Mouse (Mus musculus) heart, adult 2 months (tissue): Measurements from ENCODE around the gene Ltbr. TPM values are rescaled to one million over a fixed set of nuclear protein-coding genes. Genes with fewer than 3 reads are reported as not detected.

Experiments used
- DNase-seq, 2 experiments: peaks; one replicate each; pipeline ENCODE4 v3.0.0; 2021
- H3K27ac ChIP-seq: fragments of 200-600 bp; 2 replicates; pipeline ENCODE4 v1.8.1; 2022
- H3K27me3 ChIP-seq: fragments of 200-500 bp; 2 replicates; pipeline ENCODE4 v1.6.1; 2012; ENCODE audit warnings: mild to moderate bottlenecking, low read length, inconsistent platforms, mixed read lengths; ENCODE audit not compliant: control insufficient read depth, insufficient read depth
- H3K36me3 ChIP-seq: fragments of 200-500 bp; 2 replicates; pipeline ENCODE4 v1.6.1; 2012; ENCODE audit warnings: low read length, inconsistent platforms; ENCODE audit not compliant: control insufficient read depth, insufficient read depth
- H3K4me1 ChIP-seq: fragments of 200-500 bp; 2 replicates; pipeline ENCODE4 v1.6.1; 2011; ENCODE audit warnings: low read length; ENCODE audit not compliant: control insufficient read depth, insufficient read depth
- H3K4me3 ChIP-seq: fragments of 200-600 bp; 2 replicates; pipeline ENCODE4 v1.8.1; 2022
- H3K79me2 ChIP-seq: fragments of 200-500 bp; replicated peaks from 2 replicates; pipeline ENCODE4 v1.6.1; 2012; ENCODE audit warnings: mild to moderate bottlenecking, inconsistent platforms, low read length, moderate library complexity, mixed read lengths; ENCODE audit not compliant: control insufficient read depth, insufficient read depth
- H3K9ac ChIP-seq: fragments of 200-500 bp; 2 replicates; pipeline ENCODE4 v1.6.1; 2012; ENCODE audit warnings: low read depth, mild to moderate bottlenecking, control low read depth, inconsistent platforms, low read length, mixed read lengths
- CTCF ChIP-seq: fragments of 200-600 bp; IDR thresholded peaks from 2 replicates; pipeline ENCODE4 v1.8.1; 2022; ENCODE audit warnings: antibody characterized with exemption, mild to moderate bottlenecking, moderate library complexity
- EP300 ChIP-seq: fragments of 200-500 bp; IDR thresholded peaks from 2 replicates; pipeline ENCODE4 v1.6.1; 2011; ENCODE audit warnings: low read depth, low read length, control low read depth; ENCODE audit not compliant: insufficient read depth
- POLR2A ChIP-seq: fragments of 200-500 bp; IDR thresholded peaks from 2 replicates; pipeline ENCODE4 v1.6.1; 2011; ENCODE audit warnings: mild to moderate bottlenecking, low read depth, low read length, control low read depth; ENCODE audit not compliant: insufficient read depth
- WGBS: fragments of 180-500 bp; shearing (Covaris S2); methylation state at CpG from one replicate; pipeline ENCODE4 v1.1.7; 2018; 5-methylcytosine and 5-hydroxymethylcytosine counted together
- intact Hi-C: fragments of 180-260 bp; cut with DNase I; formaldehyde crosslinking; loops from one replicate; pipeline ENCODE4 v1.15.1; 2025
- polyA plus RNA-seq: library from polyadenylated mRNA; depleted of rRNA; stranded (reverse); fragments of >200 nt; gene quantifications from 2 replicates; pipeline ENCODE4 v1.2.3, GENCODE M21; 2012
- total RNA-seq, 2 experiments: library from RNA; stranded (reverse); gene quantifications; 2 replicates each; pipeline ENCODE4 v1.2.3; 2021

The Ltbr gene
- total and polyA plus RNA-seq, 3 experiments: 28.2 to 36.5 (median 28.8) TPM

GRCm38 (mm10) chr6:125314746-125315145, 1.1 kb upstream of the Ltbr start:
- no peaks in the 10 kb centered on the region for H3K27me3 ChIP-seq
- 85% methylated on average over 6 of the region's 6 CpGs for WGBS
- H3K27ac ChIP-seq: no peak overlapping the region; the same call in 1 of the 2 replicates
- H3K79me2 ChIP-seq: no peaks in the 10 kb centered on the region
- H3K4me1 ChIP-seq: peaks cover 9% of the 10 kb centered on the region
- H3K36me3 ChIP-seq: peaks cover 8% of the 10 kb centered on the region
- no peak overlapping the region for H3K4me3 ChIP-seq
- no peak for TF ChIP-seq POLR2A
- TF ChIP-seq EP300: no peak
- TF ChIP-seq CTCF: no peak
- intact Hi-C loops: loop anchor here (1.0 kb wide), 1 partner anchor 14 kb away; no protein-coding TSS in a partner anchor
- H3K9ac ChIP-seq: no peak overlapping the region
- DNase-seq: peak in 1 of 2 experiments; percentile 17

- Histone ChIP-seq H3K79me2 (no peaks in the 10 kb centered on the region), H3K36me3 (peaks cover 8% of the 10 kb centered on the region), H3K9ac (peak overlapping the region; percentile 85), H3K27me3 (no peaks in the 10 kb centered on the region), H3K27ac (peak overlapping the region; percentile 95), H3K4me3 (peak overlapping the region; percentile 88), H3K4me1 (peaks cover 9% of the 10 kb centered on the region)
- TF ChIP-seq POLR2A (no peak), EP300 (no peak), CTCF (no peak)
- intact Hi-C loops: loop anchor here (1.0 kb wide), 1 partner anchor 14 kb away; no protein-coding TSS in a partner anchor
- WGBS: 27% methylated on average over 7 of the region's 7 CpGs
- no peak for DNase-seq
Observed at GRCm38 (mm10) chr6:125314231-125314563, 512 bp upstream of the Ltbr start.

GRCm38 (mm10) chr6:125312581-125313355, 917 bp downstream of the Ltbr start:
- Histone ChIP-seq H3K9ac (peak overlapping the region; percentile 87), H3K79me2 (no peaks in the 10 kb centered on the region), H3K4me3 (peak overlapping the region; percentile 88), H3K27ac (peak overlapping the region; percentile 95), H3K27me3 (no peaks in the 10 kb centered on the region), H3K4me1 (peaks cover 9% of the 10 kb centered on the region), H3K36me3 (peaks cover 8% of the 10 kb centered on the region)
- peak in 1 of 2 experiments; percentile 31 for DNase-seq
- intact Hi-C loops: loop anchor here (1.0 kb wide), 2 partner anchors 37 to 42 kb away; no protein-coding TSS in a partner anchor
- TF ChIP-seq CTCF: no peak
- no peak for TF ChIP-seq POLR2A
- 27% methylated on average over 22 of the region's 22 CpGs for WGBS

GRCm38 (mm10) chr6:125312171-125312570, 1.5 kb downstream of the Ltbr start:
- Histone ChIP-seq H3K27ac (peak overlapping the region; percentile 95; the same call in 1 of the 2 replicates), H3K9ac (peak overlapping the region; percentile 7; the same call in 1 of the 2 replicates), H3K27me3 (no peaks in the 10 kb centered on the region), H3K79me2 (no peaks in the 10 kb centered on the region), H3K36me3 (peaks cover 8% of the 10 kb centered on the region), H3K4me3 (peak overlapping the region; percentile 88), H3K4me1 (peaks cover 9% of the 10 kb centered on the region)
- 44% methylated on average over 9 of the region's 9 CpGs for WGBS
- intact Hi-C loops: no loop called here
- TF ChIP-seq EP300 (no peak), CTCF (no peak), POLR2A (no peak)
- no peak for DNase-seq

- H3K79me2 ChIP-seq: no peaks in the 10 kb centered on the region
- TF ChIP-seq POLR2A (no peak), EP300 (no peak), CTCF (no peak)
- H3K9ac ChIP-seq: no peak overlapping the region
- H3K36me3 ChIP-seq: peaks cover 8% of the 10 kb centered on the region
- no peaks in the 10 kb centered on the region for H3K27me3 ChIP-seq
- intact Hi-C loops: no loop called here
- 89% methylated on average over 5 of the region's 5 CpGs for WGBS
- H3K4me3 ChIP-seq: no peak overlapping the region
- peaks cover 8% of the 10 kb centered on the region for H3K4me1 ChIP-seq
- DNase-seq: peak in 1 of 2 experiments; percentile 17
- no peak overlapping the region for H3K27ac ChIP-seq
Observed at GRCm38 (mm10) chr6:125309406-125309805, 4.3 kb downstream of the Ltbr start.

- no peak overlapping the region for H3K4me3 ChIP-seq
- H3K9ac ChIP-seq: no peak overlapping the region
- no peak overlapping the region for H3K27ac ChIP-seq
- H3K4me1 ChIP-seq: peaks cover 5% of the 10 kb centered on the region; the same call in 1 of the 2 replicates
- DNase-seq: no peak
- no peaks in the 10 kb centered on the region for H3K79me2 ChIP-seq
- H3K36me3 ChIP-seq: peaks cover 8% of the 10 kb centered on the region
- 68% methylated on average over 13 of the region's 13 CpGs for WGBS
- intact Hi-C loops: no loop called here
- no peaks in the 10 kb centered on the region for H3K27me3 ChIP-seq
- TF ChIP-seq EP300 (no peak), CTCF (no peak), POLR2A (no peak)
Observed at GRCm38 (mm10) chr6:125308921-125309320, 4.8 kb downstream of the Ltbr start.
